Mouse (Mus musculus): ENCODE measurements at regions not wholly inside any gene's neighbourhood (a gene's known extent, or its start where the extent isn't known, plus 50 kb on each side); places are given as distances from the start of the nearest gene placed in this dataset.

- Histone ChIP-seq H3K4me1 (ENCODE audit: control insufficient read depth, insufficient read depth, low read length) (no peaks in the 10 kb centered on the region), H3K4me3 (replicated peaks; ENCODE audit: extremely low read depth, low read depth, low read length) (no peak overlapping the region)
- 75% methylated on average over 11 of the region's 11 CpGs for WGBS
- no peak for TF ChIP-seq CTCF (IDR thresholded peaks at IDR 0.05; ENCODE audit: insufficient read depth, low read length)
- TF ChIP-seq POLR2A (IDR thresholded peaks at IDR 0.05; ENCODE audit: borderline replicate concordance, extremely low read depth, low read depth, low read length) = no peak
- no peak for DNase-seq
Measured at GRCm38 (mm10) chr11:65443466-65444024, 173.8 kb upstream of the Myocd start.

- no peak for DNase-seq
- TF ChIP-seq CTCF (IDR thresholded peaks at IDR 0.05; ENCODE audit: insufficient read depth, low read length) = no peak
- TF ChIP-seq POLR2A (IDR thresholded peaks at IDR 0.05; ENCODE audit: borderline replicate concordance, extremely low read depth, low read depth, low read length) = no peak
- 61% methylated on average over 4 of the region's 4 CpGs for WGBS
- no peaks in the 10 kb centered on the region for H3K4me1 ChIP-seq (ENCODE audit: control insufficient read depth, insufficient read depth, low read length)
- no peak overlapping the region for H3K4me3 ChIP-seq (replicated peaks; ENCODE audit: extremely low read depth, low read depth, low read length)
Measured at GRCm38 (mm10) chr11:65435699-65436161, 165.9 kb upstream of the Myocd start.

GRCm38 (mm10) chr11:65421889-65422288 is 152.1 kb upstream of the Myocd start:
- Histone ChIP-seq H3K4me1 (ENCODE audit: control insufficient read depth, insufficient read depth, low read length) (no peaks in the 10 kb centered on the region), H3K4me3 (replicated peaks; ENCODE audit: extremely low read depth, low read depth, low read length) (no peak overlapping the region)
- TF ChIP-seq POLR2A (IDR thresholded peaks at IDR 0.05; ENCODE audit: borderline replicate concordance, extremely low read depth, low read depth, low read length) (no peak), CTCF (IDR thresholded peaks at IDR 0.05; ENCODE audit: insufficient read depth, low read length) (no peak)
- DNase-seq = no peak
- 9% methylated on average over 1 of the region's 1 CpGs for WGBS

- WGBS = 80% methylated on average over 1 of the region's 1 CpGs
- no peak for DNase-seq
- no peak overlapping the region for H3K4me3 ChIP-seq (replicated peaks; ENCODE audit: extremely low read depth, low read depth, low read length)
- H3K4me1 ChIP-seq (ENCODE audit: control insufficient read depth, insufficient read depth, low read length) = no peaks in the 10 kb centered on the region
- TF ChIP-seq CTCF (IDR thresholded peaks at IDR 0.05; ENCODE audit: insufficient read depth, low read length) (no peak), POLR2A (IDR thresholded peaks at IDR 0.05; ENCODE audit: borderline replicate concordance, extremely low read depth, low read depth, low read length) (no peak)
Measured at GRCm38 (mm10) chr11:65408621-65409020, 138.8 kb upstream of the Myocd start.

GRCm38 (mm10) chr11:65402460-65403154 is 132.8 kb upstream of the Myocd start:
- no peak for DNase-seq
- WGBS = 59% methylated on average over 12 of the region's 12 CpGs
- no peaks in the 10 kb centered on the region for H3K4me1 ChIP-seq (ENCODE audit: control insufficient read depth, insufficient read depth, low read length)
- no peak overlapping the region for H3K4me3 ChIP-seq (replicated peaks; ENCODE audit: extremely low read depth, low read depth, low read length)
- TF ChIP-seq POLR2A (IDR thresholded peaks at IDR 0.05; ENCODE audit: borderline replicate concordance, extremely low read depth, low read depth, low read length) (no peak), CTCF (IDR thresholded peaks at IDR 0.05; ENCODE audit: insufficient read depth, low read length) (no peak)

- 63% methylated on average over 3 of the region's 3 CpGs for WGBS
- Histone ChIP-seq H3K4me3 (replicated peaks; ENCODE audit: extremely low read depth, low read depth, low read length) (no peak overlapping the region), H3K4me1 (ENCODE audit: control insufficient read depth, insufficient read depth, low read length) (no peaks in the 10 kb centered on the region)
- no peak for TF ChIP-seq CTCF (IDR thresholded peaks at IDR 0.05; ENCODE audit: insufficient read depth, low read length)
- no peak for TF ChIP-seq POLR2A (IDR thresholded peaks at IDR 0.05; ENCODE audit: borderline replicate concordance, extremely low read depth, low read depth, low read length)
- DNase-seq = no peak
Measured at GRCm38 (mm10) chr11:65389238-65389637, 119.4 kb upstream of the Myocd start.

- H3K4me1 ChIP-seq (ENCODE audit: control insufficient read depth, insufficient read depth, low read length) = no peaks in the 10 kb centered on the region
- WGBS = 37% methylated on average over 14 of the region's 14 CpGs
- TF ChIP-seq POLR2A (IDR thresholded peaks at IDR 0.05; ENCODE audit: borderline replicate concordance, extremely low read depth, low read depth, low read length) (no peak), CTCF (IDR thresholded peaks at IDR 0.05; ENCODE audit: insufficient read depth, low read length) (no peak)
- DNase-seq = no peak
- H3K4me3 ChIP-seq (replicated peaks; ENCODE audit: extremely low read depth, low read depth, low read length) = no peak overlapping the region
Measured at GRCm38 (mm10) chr11:65386291-65387061, 116.7 kb upstream of the Myocd start.

- no peak for DNase-seq
- no peak for TF ChIP-seq POLR2A (IDR thresholded peaks at IDR 0.05; ENCODE audit: borderline replicate concordance, extremely low read depth, low read depth, low read length)
- no peak for TF ChIP-seq CTCF (IDR thresholded peaks at IDR 0.05; ENCODE audit: insufficient read depth, low read length)
- Histone ChIP-seq H3K4me3 (replicated peaks; ENCODE audit: extremely low read depth, low read depth, low read length) (no peak overlapping the region), H3K4me1 (ENCODE audit: control insufficient read depth, insufficient read depth, low read length) (no peaks in the 10 kb centered on the region)
- WGBS = 78% methylated on average over 5 of the region's 5 CpGs
Measured at GRCm38 (mm10) chr11:65375361-65375760, 105.6 kb upstream of the Myocd start.

- Histone ChIP-seq H3K4me1 (ENCODE audit: control insufficient read depth, insufficient read depth, low read length) (no peaks in the 10 kb centered on the region), H3K4me3 (replicated peaks; ENCODE audit: extremely low read depth, low read depth, low read length) (no peak overlapping the region)
- no peak for DNase-seq
- WGBS = 81% methylated on average over 4 of the region's 4 CpGs
- TF ChIP-seq POLR2A (IDR thresholded peaks at IDR 0.05; ENCODE audit: borderline replicate concordance, extremely low read depth, low read depth, low read length) (no peak), CTCF (IDR thresholded peaks at IDR 0.05; ENCODE audit: insufficient read depth, low read length) (no peak)
Measured at GRCm38 (mm10) chr11:65373136-65373535, 103.3 kb upstream of the Myocd start.

Data from lung, adult 2 months (tissue).